Mouse (Mus musculus) midbrain, embryonic 14.5 days (tissue): Measurements from ENCODE around the gene Mapkap1. TPM values are rescaled to one million over a fixed set of nuclear protein-coding genes. Genes with fewer than 3 reads are reported as not detected.

ENCODE experiments used
- ATAC-seq: fragments of 200-750 bp; cut with Nextera tagmentation; 2 replicates; pipeline ENCODE4 v1.8.0; 2017; ENCODE audit warnings: moderate number of reproducible peaks, moderate library complexity; ENCODE audit not compliant: low FRiP score, low TSS enrichment
- DNase-seq: peaks from one replicate; pipeline ENCODE4 v3.0.0-alpha.2; 2015
- H3K27ac ChIP-seq: fragments of 300-500 bp; sonication (generic); replicated peaks from 2 replicates; pipeline ENCODE4 v1.5.1; 2014; ENCODE audit warnings: mild to moderate bottlenecking, low read depth, low read length, moderate library complexity
- H3K27me3 ChIP-seq: fragments of 300-500 bp; sonication (generic); 2 replicates; pipeline ENCODE4 v1.6.1; 2014; ENCODE audit warnings: low read length, control low read depth, mixed read lengths; ENCODE audit not compliant: control insufficient read depth, insufficient read depth
- H3K36me3 ChIP-seq: fragments of 300-500 bp; sonication (generic); 2 replicates; pipeline ENCODE4 v1.6.1; 2014; ENCODE audit warnings: low read length, control low read depth; ENCODE audit not compliant: control insufficient read depth, insufficient read depth
- H3K4me1 ChIP-seq: fragments of 300-500 bp; sonication (generic); 2 replicates; pipeline ENCODE4 v1.6.1; 2014; ENCODE audit warnings: mild to moderate bottlenecking, antibody characterized with exemption, low read length, control low read depth; ENCODE audit not compliant: control insufficient read depth, insufficient read depth
- H3K4me2 ChIP-seq: fragments of 300-500 bp; sonication (generic); 2 replicates; pipeline ENCODE4 v1.6.1; 2014; ENCODE audit warnings: mild to moderate bottlenecking, low read length, moderate library complexity
- H3K4me3 ChIP-seq: fragments of 300-500 bp; sonication (generic); replicated peaks from 2 replicates; pipeline ENCODE4 v1.5.1; 2014; ENCODE audit warnings: low read depth, low read length
- H3K9ac ChIP-seq: fragments of 300-500 bp; sonication (generic); replicated peaks from 2 replicates; pipeline ENCODE4 v1.6.1; 2014; ENCODE audit warnings: mild to moderate bottlenecking, low read length, moderate library complexity
- H3K9me3 ChIP-seq: fragments of 300-500 bp; sonication (generic); 2 replicates; pipeline ENCODE4 v1.6.1; 2016; ENCODE audit warnings: low read length, control low read depth, mixed read lengths; ENCODE audit not compliant: control insufficient read depth
- WGBS: fragments of 180-500 bp; shearing (Covaris S2); extraction: QIAGEN DNeasy Blood & Tissue Kit; methylation state at CpG from one replicate; pipeline ENCODE4 v1.1.7; 2014; 5-methylcytosine and 5-hydroxymethylcytosine counted together
- polyA plus RNA-seq: library from polyadenylated mRNA; unstranded; fragments of >200 nt; fragmentation: Nextera tagmentation; extraction: Ambion mirVana; gene quantifications from 2 replicates; pipeline ENCODE4 v1.2.1, GENCODE M21; 2014

Gene Mapkap1
- polyA plus RNA-seq, 1 experiment from 2014 or later: 94.6 TPM

- no peak for DNase-seq
- Histone ChIP-seq H3K9ac (no peak overlapping the region), H3K27me3 (no peaks in the 10 kb centered on the region), H3K36me3 (no peaks in the 10 kb centered on the region), H3K9me3 (no peaks in the 10 kb centered on the region), H3K4me2 (no peak overlapping the region), H3K27ac (no peak overlapping the region), H3K4me1 (no peaks in the 10 kb centered on the region), H3K4me3 (no peak overlapping the region)
- WGBS: 96% methylated on average over 5 of the region's 5 CpGs
- ATAC-seq: no peak
Measured at GRCm38 (mm10) chr2:34509856-34510255, 103.3 kb downstream of the Mapkap1 start.

DNA sequence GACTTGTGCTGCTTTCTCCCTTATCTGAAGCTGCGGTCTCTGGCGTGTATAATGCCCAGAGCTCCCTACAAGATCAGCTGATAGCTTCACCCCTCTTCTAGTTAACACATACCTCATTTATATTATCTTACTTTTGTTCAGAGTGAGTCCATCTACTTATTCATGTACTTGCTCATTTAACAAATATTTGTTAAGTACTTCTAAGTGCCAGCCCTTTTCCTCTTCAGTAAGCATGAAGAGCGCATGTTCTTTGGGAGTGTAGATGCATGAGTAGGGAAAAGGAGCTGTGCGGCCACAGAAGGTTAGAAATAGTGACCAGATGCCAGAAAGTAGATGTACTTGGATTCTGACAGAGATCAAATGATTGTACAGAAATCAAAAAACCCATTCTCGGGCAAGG is 108.7 kb downstream of the Mapkap1 start:
- Histone ChIP-seq H3K36me3 (no peaks in the 10 kb centered on the region), H3K9ac (no peak overlapping the region), H3K4me2 (no peak overlapping the region), H3K27ac (no peak overlapping the region), H3K9me3 (no peaks in the 10 kb centered on the region), H3K27me3 (no peaks in the 10 kb centered on the region), H3K4me1 (no peaks in the 10 kb centered on the region), H3K4me3 (no peak overlapping the region)
- DNase-seq (no peak), ATAC-seq (no peak)
- 94% methylated on average over 5 of the region's 5 CpGs for WGBS

GRCm38 (mm10) chr2:34518083-34518482 is 111.5 kb downstream of the Mapkap1 start:
- 80% methylated on average over 2 of the region's 2 CpGs for WGBS
- no peak overlapping the region for H3K9ac ChIP-seq
- no peak overlapping the region for H3K27ac ChIP-seq
- DNase-seq (no peak), ATAC-seq (no peak)
- H3K9me3 ChIP-seq: no peaks in the 10 kb centered on the region
- no peaks in the 10 kb centered on the region for H3K36me3 ChIP-seq
- no peak overlapping the region for H3K4me3 ChIP-seq
- no peak overlapping the region for H3K4me2 ChIP-seq
- H3K4me1 ChIP-seq: no peaks in the 10 kb centered on the region
- no peaks in the 10 kb centered on the region for H3K27me3 ChIP-seq

DNA sequence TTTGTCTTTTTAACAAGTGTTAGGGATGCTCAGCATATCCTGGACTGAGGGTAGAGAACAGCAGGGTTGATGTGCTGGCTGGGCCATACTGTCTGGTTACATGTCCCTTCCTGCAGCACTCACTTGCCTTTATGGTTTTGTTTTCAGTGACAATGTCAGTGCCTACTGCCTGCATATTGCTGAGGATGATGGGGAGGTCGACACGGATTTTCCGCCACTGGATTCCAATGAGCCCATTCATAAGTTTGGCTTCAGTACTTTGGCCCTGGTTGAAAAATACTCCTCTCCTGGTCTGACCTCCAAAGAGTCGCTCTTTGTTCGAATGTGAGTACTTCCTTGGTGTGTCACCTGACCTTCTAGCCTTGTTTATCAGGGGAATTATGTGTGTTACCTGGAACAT is 112.0 kb downstream of the Mapkap1 start:
- Histone ChIP-seq H3K4me2 (no peak overlapping the region), H3K4me1 (no peaks in the 10 kb centered on the region), H3K27me3 (no peaks in the 10 kb centered on the region), H3K27ac (no peak overlapping the region), H3K9ac (no peak overlapping the region), H3K36me3 (no peaks in the 10 kb centered on the region), H3K9me3 (no peaks in the 10 kb centered on the region), H3K4me3 (no peak overlapping the region)
- DNase-seq: no peak
- WGBS: 83% methylated on average over 5 of the region's 5 CpGs
- ATAC-seq: no peak

DNA sequence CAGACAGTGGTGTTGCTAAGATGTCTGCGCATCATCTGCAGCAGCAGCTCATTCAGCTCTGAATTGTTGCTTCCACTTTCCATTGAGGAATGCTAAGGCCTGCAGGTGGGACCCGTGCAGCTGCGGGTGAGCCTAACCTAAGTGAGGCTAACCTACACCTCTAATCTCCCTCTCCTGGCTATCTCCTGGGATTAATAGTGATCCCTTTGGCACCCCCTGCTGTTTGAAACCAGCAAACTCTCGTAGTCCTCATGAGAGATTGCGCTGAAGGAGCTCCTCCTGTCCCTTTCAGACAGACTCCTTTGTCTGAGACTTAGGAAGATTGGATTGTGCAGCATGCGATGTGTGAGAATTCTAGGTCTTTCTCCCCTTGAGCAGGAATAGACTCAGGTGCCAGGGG is 113.0 kb downstream of the Mapkap1 start:
- DNase-seq: peak; percentile 79
- Histone ChIP-seq H3K4me2 (no peak overlapping the region), H3K27me3 (no peaks in the 10 kb centered on the region), H3K9me3 (no peaks in the 10 kb centered on the region), H3K9ac (no peak overlapping the region), H3K4me1 (no peaks in the 10 kb centered on the region), H3K36me3 (no peaks in the 10 kb centered on the region), H3K4me3 (no peak overlapping the region), H3K27ac (no peak overlapping the region)
- WGBS: 29% methylated on average over 6 of the region's 6 CpGs
- no peak for ATAC-seq

GRCm38 (mm10) chr2:34521384-34521783 is 114.8 kb downstream of the Mapkap1 start:
- H3K27me3 ChIP-seq: no peaks in the 10 kb centered on the region
- no peak overlapping the region for H3K27ac ChIP-seq
- no peak overlapping the region for H3K4me3 ChIP-seq
- H3K9me3 ChIP-seq: no peaks in the 10 kb centered on the region
- H3K36me3 ChIP-seq: no peaks in the 10 kb centered on the region
- H3K9ac ChIP-seq: no peak overlapping the region
- DNase-seq: no peak
- no peaks in the 10 kb centered on the region; the same call in 1 of the 2 replicates for H3K4me1 ChIP-seq
- H3K4me2 ChIP-seq: no peak overlapping the region
- WGBS: 92% methylated on average over 3 of the region's 3 CpGs
- ATAC-seq: no peak

GRCm38 (mm10) chr2:34526527-34527371 is 120.2 kb downstream of the Mapkap1 start:
- WGBS: 44% methylated on average over 15 of the region's 15 CpGs
- 0 out of 2 replicates have a peak overlapping the region, but pooled peaks have one; percentile 8 for H3K27ac ChIP-seq
- H3K4me2 ChIP-seq: no peak overlapping the region
- DNase-seq: peak; percentile 36
- no peaks in the 10 kb centered on the region for H3K36me3 ChIP-seq
- H3K4me1 ChIP-seq: peaks cover 20% of the 10 kb centered on the region
- ATAC-seq: no peak
- no peaks in the 10 kb centered on the region for H3K9me3 ChIP-seq
- H3K9ac ChIP-seq: no peak overlapping the region
- H3K27me3 ChIP-seq: no peaks in the 10 kb centered on the region
- H3K4me3 ChIP-seq: no peak overlapping the region

- no peak overlapping the region for H3K4me3 ChIP-seq
- no peak overlapping the region for H3K9ac ChIP-seq
- ATAC-seq: no peak
- no peak overlapping the region for H3K27ac ChIP-seq
- H3K27me3 ChIP-seq: no peaks in the 10 kb centered on the region
- DNase-seq: no peak
- no peak overlapping the region for H3K4me2 ChIP-seq
- H3K36me3 ChIP-seq: no peaks in the 10 kb centered on the region
- H3K9me3 ChIP-seq: no peaks in the 10 kb centered on the region
- peaks cover 21% of the 10 kb centered on the region for H3K4me1 ChIP-seq
Measured at GRCm38 (mm10) chr2:34528491-34528890, 121.9 kb downstream of the Mapkap1 start.

DNA sequence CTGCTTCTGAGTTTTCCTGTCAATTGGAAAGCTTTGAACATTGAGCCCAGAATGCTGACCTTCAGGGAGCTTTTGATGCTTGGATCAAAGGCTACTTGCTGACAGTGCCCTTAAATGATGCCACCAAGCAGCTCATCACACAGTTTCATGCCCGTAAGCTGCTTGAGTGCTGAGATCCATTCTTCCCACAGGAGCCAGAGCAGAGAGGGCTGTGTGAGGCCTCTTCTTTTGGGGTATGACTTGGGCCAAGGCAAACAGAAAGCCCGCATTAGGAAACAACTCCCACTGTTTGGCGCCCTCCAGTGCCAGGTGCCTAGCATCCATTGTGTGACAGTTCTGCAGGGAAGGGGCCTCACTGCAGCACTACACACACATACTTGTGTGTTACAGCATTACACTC is 123.5 kb downstream of the Mapkap1 start:
- no peak for ATAC-seq
- H3K4me1 ChIP-seq: peaks cover 23% of the 10 kb centered on the region
- H3K4me2 ChIP-seq: no peak overlapping the region
- H3K9me3 ChIP-seq: no peaks in the 10 kb centered on the region
- H3K27me3 ChIP-seq: no peaks in the 10 kb centered on the region
- H3K9ac ChIP-seq: no peak overlapping the region
- DNase-seq: peak; percentile 66
- WGBS: 16% methylated on average over 3 of the region's 3 CpGs
- no peak overlapping the region for H3K4me3 ChIP-seq
- 0 out of 2 replicates have a peak overlapping the region, but pooled peaks have one; percentile 2 for H3K27ac ChIP-seq
- H3K36me3 ChIP-seq: no peaks in the 10 kb centered on the region
